Mouse (Mus musculus) mature B cell (primary cell): ENCODE data around the gene Rapgef2.

Source experiments
- in situ Hi-C: fragments of 300-500 bp; cut with MboI; formaldehyde crosslinking; loops from 2 replicates; pipeline ENCODE4 v1.14.3; 2019

Rapgef2 gene

GRCm38 (mm10) chr3:79283031-79283430 lies 3.3 kb downstream of the Rapgef2 start:
- in situ Hi-C loops: no loop called here

- in situ Hi-C loops: no loop called here
These were observed 10.3 kb downstream of the Rapgef2 start for GRCm38 (mm10) chr3:79275856-79276645.

GRCm38 (mm10) chr3:79273350-79273749 lies 13.0 kb downstream of the Rapgef2 start:
- in situ Hi-C loops: no loop called here

- in situ Hi-C loops: no loop called here
These were observed 13.4 kb downstream of the Rapgef2 start for GRCm38 (mm10) chr3:79272939-79273338.

- in situ Hi-C loops: no loop called here
These were observed 15.2 kb downstream of the Rapgef2 start for GRCm38 (mm10) chr3:79270980-79271555.

GRCm38 (mm10) chr3:79269872-79270271 lies 16.4 kb downstream of the Rapgef2 start:
- in situ Hi-C loops: no loop called here

GRCm38 (mm10) chr3:79266976-79267375 lies 19.3 kb downstream of the Rapgef2 start:
- in situ Hi-C loops: no loop called here

- in situ Hi-C loops: no loop called here
These were observed 24.5 kb downstream of the Rapgef2 start for GRCm38 (mm10) chr3:79261816-79262316.

- in situ Hi-C loops: no loop called here
These were observed 32.3 kb downstream of the Rapgef2 start for GRCm38 (mm10) chr3:79254023-79254422.

GRCm38 (mm10) chr3:79253416-79253815 lies 32.9 kb downstream of the Rapgef2 start:
- in situ Hi-C loops: no loop called here

- in situ Hi-C loops: no loop called here
These were observed 33.4 kb downstream of the Rapgef2 start for GRCm38 (mm10) chr3:79252921-79253394.

- in situ Hi-C loops: no loop called here
These were observed 36.4 kb downstream of the Rapgef2 start for GRCm38 (mm10) chr3:79249955-79250354.

- in situ Hi-C loops: no loop called here
These were observed 37.6 kb downstream of the Rapgef2 start for GRCm38 (mm10) chr3:79248659-79249235.

GRCm38 (mm10) chr3:79248208-79248607 lies 38.1 kb downstream of the Rapgef2 start:
- in situ Hi-C loops: no loop called here

GRCm38 (mm10) chr3:79244347-79244746 lies 42.0 kb downstream of the Rapgef2 start:
- in situ Hi-C loops: no loop called here

- in situ Hi-C loops: no loop called here
These were observed 43.2 kb downstream of the Rapgef2 start for GRCm38 (mm10) chr3:79242922-79243705.

GRCm38 (mm10) chr3:79242298-79242697 lies 44.0 kb downstream of the Rapgef2 start:
- in situ Hi-C loops: no loop called here

GRCm38 (mm10) chr3:79239066-79239462 lies 47.3 kb downstream of the Rapgef2 start:
- in situ Hi-C loops: no loop called here

- in situ Hi-C loops: no loop called here
These were observed 47.8 kb downstream of the Rapgef2 start for GRCm38 (mm10) chr3:79238456-79239065.

- in situ Hi-C loops: no loop called here
These were observed 48.5 kb downstream of the Rapgef2 start for GRCm38 (mm10) chr3:79237619-79238342.

GRCm38 (mm10) chr3:79234485-79234884 lies 51.8 kb downstream of the Rapgef2 start:
- in situ Hi-C loops: no loop called here
